Mouse (Mus musculus): ENCODE measurements at regions not wholly inside any gene's neighbourhood (a gene's known extent, or its start where the extent isn't known, plus 50 kb on each side); places are given as distances from the start of the nearest gene placed in this dataset.

DNA sequence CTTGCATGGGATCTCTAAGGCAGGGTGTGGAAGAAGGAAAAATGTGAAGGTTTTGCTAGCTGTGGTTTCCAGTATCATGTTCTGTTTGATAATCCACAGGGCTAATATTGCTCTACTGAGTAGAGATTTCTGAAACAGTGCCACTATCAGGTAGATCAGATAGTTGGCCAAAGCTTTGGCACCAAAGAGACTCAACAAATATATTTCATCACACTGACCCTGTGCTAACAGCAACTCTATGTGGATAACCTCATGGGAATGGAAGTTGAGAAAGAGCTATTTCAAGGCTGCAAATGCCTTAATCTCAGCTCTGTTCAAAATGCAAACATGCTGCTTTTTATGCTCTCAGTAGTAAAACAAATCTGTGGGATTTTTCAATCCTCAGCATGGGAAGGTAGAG, 270.1 kb downstream of the Inhba start:
- Histone ChIP-seq H3K27me3 (ENCODE audit: control insufficient read depth, insufficient read depth, low read length, poor library complexity, severe bottlenecking) (no peaks in the 10 kb centered on the region), H3K36me3 (ENCODE audit: control insufficient read depth, insufficient read depth, low read length, poor library complexity, severe bottlenecking) (no peaks in the 10 kb centered on the region)
- DNase-seq (ENCODE audit: low read depth, low spot score), result no peak

DNA sequence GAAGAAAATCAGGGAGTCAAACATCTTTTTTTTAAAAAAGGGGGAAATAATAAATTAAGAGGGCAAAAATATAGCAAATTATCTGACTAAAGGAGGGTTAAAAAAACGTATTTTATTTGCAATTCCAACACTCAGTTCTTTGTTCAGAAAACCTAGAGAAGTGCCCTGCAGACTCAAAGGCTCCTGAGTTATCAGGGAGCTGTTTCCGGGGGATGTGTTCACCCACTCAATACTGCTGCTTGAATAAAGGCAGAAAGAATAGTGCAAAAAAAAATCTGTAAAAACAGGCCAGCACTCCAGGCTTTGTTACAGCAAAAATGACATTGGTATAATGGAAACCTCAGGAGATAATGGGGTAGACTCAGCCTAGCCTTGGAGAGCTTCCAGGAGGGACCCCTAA, 270.6 kb downstream of the Inhba start:
- Histone ChIP-seq H3K27me3 (ENCODE audit: control insufficient read depth, insufficient read depth, low read length, poor library complexity, severe bottlenecking) (no peaks in the 10 kb centered on the region), H3K36me3 (ENCODE audit: control insufficient read depth, insufficient read depth, low read length, poor library complexity, severe bottlenecking) (no peaks in the 10 kb centered on the region)
- no peak for DNase-seq (ENCODE audit: low read depth, low spot score)

DNA sequence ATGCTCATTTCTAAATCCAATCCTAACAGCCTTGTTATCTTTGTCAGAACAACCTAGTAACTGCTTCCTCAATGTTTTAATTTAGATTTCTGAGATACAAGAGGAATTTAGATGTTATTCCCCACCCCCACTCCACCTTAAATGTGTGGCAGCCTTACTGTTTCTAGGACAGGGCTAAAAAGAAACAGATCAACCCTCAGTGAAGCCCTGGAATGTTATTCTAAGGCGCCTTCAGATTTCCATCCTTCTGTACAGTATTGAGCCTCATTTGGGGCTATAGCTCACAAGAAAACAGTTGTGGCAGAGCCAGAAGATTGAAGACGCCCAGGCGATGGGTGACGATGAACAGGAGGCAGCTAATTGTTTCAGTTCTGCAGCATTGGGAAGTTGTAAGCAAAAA, 271.7 kb downstream of the Inhba start:
- Histone ChIP-seq H3K36me3 (ENCODE audit: control insufficient read depth, insufficient read depth, low read length, poor library complexity, severe bottlenecking) (no peaks in the 10 kb centered on the region), H3K27me3 (ENCODE audit: control insufficient read depth, insufficient read depth, low read length, poor library complexity, severe bottlenecking) (no peaks in the 10 kb centered on the region)
- no peak for DNase-seq (ENCODE audit: low read depth, low spot score)

DNA sequence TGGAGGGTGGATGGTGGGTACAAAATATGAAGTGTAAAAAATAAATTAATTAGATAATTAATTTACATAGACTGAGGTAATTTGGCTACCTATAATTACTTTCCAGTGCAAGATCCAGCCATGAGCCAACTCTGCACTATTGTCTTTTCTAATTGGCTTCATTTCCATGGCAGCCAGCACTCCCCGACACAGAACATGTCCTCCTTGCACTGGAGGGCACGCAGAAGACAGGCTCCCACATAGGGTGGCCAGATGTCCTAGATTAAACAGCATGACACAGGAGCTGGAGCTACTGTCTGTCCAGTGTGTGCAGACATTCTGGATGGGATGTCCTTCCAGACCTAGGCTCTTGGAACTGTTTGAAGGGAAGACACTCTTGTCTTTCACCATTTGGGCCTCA, 278.0 kb downstream of the Inhba start:
- DNase-seq (ENCODE audit: low read depth, low spot score), result no peak
- no peaks in the 10 kb centered on the region for H3K27me3 ChIP-seq (ENCODE audit: control insufficient read depth, insufficient read depth, low read length, poor library complexity, severe bottlenecking)
- no peaks in the 10 kb centered on the region for H3K36me3 ChIP-seq (ENCODE audit: control insufficient read depth, insufficient read depth, low read length, poor library complexity, severe bottlenecking)

DNA sequence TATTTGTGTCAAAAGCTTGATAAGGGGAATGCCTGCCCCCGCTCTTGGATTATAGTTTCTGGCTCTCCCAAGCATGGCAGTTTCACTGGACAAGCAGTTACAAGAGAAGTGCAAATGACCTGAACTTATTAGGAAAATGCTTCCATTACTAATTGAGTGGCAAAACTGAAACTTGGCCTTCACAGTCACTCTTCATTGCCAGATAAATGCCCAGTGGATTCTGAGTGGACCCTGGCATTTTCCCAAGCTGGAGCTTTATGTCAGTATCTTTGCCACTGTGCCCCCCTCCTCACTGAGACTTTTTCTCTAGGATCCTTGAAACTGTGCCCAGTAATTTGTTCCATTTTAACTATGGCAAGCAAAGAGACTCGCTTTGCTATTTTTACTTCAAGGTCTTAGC, 279.1 kb downstream of the Inhba start:
- DNase-seq (ENCODE audit: low read depth, low spot score), result no peak
- Histone ChIP-seq H3K36me3 (ENCODE audit: control insufficient read depth, insufficient read depth, low read length, poor library complexity, severe bottlenecking) (no peaks in the 10 kb centered on the region), H3K27me3 (ENCODE audit: control insufficient read depth, insufficient read depth, low read length, poor library complexity, severe bottlenecking) (no peaks in the 10 kb centered on the region)

DNA sequence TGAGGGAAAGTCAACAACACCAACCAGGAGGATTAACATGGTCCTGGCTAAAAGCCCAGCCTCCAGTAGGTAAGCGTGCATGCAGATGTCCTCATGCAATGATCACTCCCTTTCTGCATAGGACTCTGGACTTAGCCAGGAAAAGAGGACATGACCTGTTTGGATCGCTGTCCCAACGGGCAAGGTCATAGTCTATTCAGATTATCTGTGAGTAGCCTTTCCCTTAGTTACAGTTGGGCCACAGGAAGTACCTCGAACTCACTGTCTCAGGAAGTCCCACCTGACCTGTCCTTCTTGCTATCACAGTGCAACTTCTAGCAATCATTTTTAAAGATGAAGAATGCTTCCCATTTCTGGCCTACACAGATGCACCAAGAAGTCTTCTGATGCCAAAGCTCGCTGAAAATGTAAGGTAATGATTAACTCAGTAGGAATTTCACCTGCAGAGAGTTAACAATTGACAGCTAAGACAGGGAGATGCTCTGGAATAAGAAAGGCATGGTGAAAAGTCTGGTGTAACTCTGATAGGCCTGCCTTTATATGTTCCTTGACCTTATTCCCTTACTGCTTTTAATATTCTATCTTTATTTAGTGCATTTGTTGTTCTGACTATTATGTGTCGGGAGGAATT, 280.1 kb downstream of the Inhba start:
- no peak for DNase-seq (ENCODE audit: low read depth, low spot score)
- Histone ChIP-seq H3K27me3 (ENCODE audit: control insufficient read depth, insufficient read depth, low read length, poor library complexity, severe bottlenecking) (no peaks in the 10 kb centered on the region), H3K36me3 (ENCODE audit: control insufficient read depth, insufficient read depth, low read length, poor library complexity, severe bottlenecking) (no peaks in the 10 kb centered on the region)

DNA sequence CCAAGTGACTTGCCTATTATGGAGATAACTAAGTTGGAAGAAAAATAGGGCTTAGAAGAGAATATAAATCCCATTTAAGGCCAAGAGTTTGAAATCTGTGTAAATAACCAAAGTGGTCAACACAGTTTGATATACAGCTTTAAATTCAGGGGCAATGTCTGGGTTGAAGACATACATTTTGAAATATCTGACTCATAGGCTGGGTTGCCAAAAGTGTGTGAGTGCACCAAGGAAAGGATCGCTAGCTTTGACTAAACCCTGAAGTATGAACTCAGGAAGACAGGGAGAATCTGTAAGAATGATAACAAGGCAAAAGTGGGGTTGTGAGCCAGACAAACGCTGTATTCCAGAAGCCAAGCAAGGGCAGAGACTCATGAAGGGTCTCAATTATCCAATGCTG, 288.1 kb downstream of the Inhba start:
- no peaks in the 10 kb centered on the region for H3K27me3 ChIP-seq (ENCODE audit: control insufficient read depth, insufficient read depth, low read length, poor library complexity, severe bottlenecking)
- DNase-seq (ENCODE audit: low read depth, low spot score), result no peak
- no peaks in the 10 kb centered on the region for H3K36me3 ChIP-seq (ENCODE audit: control insufficient read depth, insufficient read depth, low read length, poor library complexity, severe bottlenecking)

DNA sequence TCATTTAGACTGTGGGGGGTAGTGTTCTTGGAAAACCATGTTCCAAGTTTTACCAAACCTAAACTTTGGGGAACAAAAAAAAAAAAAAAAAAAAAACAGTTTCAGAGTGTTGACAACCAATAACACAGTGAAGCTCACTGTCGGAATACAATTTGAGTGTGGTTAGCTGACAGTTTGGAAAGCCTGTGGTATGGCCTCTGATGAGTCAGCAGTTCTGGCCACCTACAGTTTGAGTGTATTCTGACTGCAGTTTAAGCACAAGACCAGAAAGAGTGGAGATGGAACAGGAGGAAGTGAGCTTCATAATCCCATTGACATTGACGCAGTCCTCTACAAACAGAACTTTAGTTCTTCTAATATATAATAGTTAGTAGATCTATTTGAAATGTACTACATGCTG, 303.0 kb downstream of the Inhba start:
- H3K36me3 ChIP-seq (ENCODE audit: control insufficient read depth, insufficient read depth, low read length, poor library complexity, severe bottlenecking), result no peaks in the 10 kb centered on the region
- no peaks in the 10 kb centered on the region for H3K27me3 ChIP-seq (ENCODE audit: control insufficient read depth, insufficient read depth, low read length, poor library complexity, severe bottlenecking)
- no peak for DNase-seq (ENCODE audit: low read depth, low spot score)

DNA sequence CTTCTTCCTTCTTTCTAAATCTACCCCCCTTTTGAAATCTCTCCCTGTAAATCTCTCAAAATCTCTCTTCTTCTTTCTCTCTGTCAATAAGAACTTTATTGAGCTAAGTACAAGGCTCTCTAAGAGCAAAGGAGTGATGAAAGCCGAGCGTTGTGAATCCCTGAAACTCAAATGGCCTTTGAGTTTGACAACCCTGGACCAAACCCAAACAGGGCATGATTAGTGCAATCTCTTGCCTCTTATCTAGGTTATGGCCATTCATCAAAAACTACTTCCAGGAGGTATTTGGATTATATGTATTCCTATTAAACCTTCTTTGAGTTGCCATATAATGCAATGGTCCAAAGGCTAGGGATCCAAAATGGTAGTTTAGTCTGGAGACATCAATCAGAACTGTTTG, 304.0 kb downstream of the Inhba start:
- Histone ChIP-seq H3K36me3 (ENCODE audit: control insufficient read depth, insufficient read depth, low read length, poor library complexity, severe bottlenecking) (no peaks in the 10 kb centered on the region), H3K27me3 (ENCODE audit: control insufficient read depth, insufficient read depth, low read length, poor library complexity, severe bottlenecking) (no peaks in the 10 kb centered on the region)

DNA sequence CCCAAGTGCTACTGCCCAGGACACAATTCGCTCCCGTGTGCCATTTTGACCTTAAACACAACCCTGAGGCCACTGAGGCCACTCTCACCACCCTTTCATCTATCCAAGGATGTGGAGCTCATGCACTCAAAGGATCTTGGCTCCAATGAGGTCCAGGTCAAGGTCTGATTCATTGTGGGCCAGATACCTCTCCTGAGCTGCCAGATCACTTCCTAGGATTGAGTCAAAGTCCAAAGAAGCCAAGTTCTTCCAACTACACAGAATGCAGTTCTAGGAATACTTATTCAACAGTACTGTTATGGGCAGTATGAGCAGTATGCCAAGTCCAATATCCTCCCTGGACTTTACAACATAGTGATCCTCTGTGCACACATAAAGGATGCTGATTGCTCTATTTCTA, 304.9 kb downstream of the Inhba start:
- H3K27me3 ChIP-seq (ENCODE audit: control insufficient read depth, insufficient read depth, low read length, poor library complexity, severe bottlenecking), result no peaks in the 10 kb centered on the region
- H3K36me3 ChIP-seq (ENCODE audit: control insufficient read depth, insufficient read depth, low read length, poor library complexity, severe bottlenecking), result no peaks in the 10 kb centered on the region
- no peak for DNase-seq (ENCODE audit: low read depth, low spot score)

More for the DNA sequence above, 304.0 kb downstream of the Inhba start:
- DNase-seq (ENCODE audit: low read depth, low spot score), result no peak

DNA sequence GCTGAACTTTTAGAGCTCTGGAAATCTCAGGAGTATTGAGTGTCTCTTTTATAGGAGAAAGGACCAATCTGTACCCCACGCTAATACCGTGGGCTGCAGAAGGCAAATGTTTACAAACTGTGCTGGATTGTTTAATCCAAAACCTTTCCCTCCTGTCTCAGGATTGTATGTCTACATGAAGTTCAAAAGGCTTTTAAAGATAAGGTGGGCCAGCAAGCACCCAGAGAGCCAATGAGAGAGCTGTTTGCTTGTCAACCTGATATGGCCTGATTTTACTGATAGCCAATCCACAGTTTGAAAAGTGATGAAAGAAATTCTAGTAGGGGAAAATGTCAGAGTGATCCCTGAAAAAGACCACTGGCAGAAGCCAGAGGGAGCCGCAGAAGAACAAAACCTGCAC, 305.8 kb downstream of the Inhba start:
- no peak for DNase-seq (ENCODE audit: low read depth, low spot score)
- Histone ChIP-seq H3K36me3 (ENCODE audit: control insufficient read depth, insufficient read depth, low read length, poor library complexity, severe bottlenecking) (no peaks in the 10 kb centered on the region), H3K27me3 (ENCODE audit: control insufficient read depth, insufficient read depth, low read length, poor library complexity, severe bottlenecking) (no peaks in the 10 kb centered on the region)

DNA sequence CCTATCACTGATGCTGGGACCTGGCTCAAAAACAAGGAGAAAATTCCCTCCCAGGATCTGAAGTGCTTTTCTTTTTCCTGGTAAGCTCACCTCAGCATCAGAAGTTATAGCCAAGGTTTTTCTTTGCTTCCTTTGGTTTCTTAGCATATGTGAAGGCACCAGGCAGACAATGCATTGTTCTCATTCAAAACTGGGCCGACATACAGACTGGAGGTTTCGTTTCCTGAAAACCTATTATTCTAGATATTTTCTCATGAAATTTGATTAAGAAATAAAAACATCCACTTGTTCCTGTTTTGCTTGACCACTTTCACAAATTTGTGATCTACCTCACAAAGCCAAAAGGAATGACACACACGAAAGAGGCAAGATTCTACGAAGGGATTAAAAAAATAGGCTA, 308.7 kb downstream of the Inhba start:
- Histone ChIP-seq H3K36me3 (ENCODE audit: control insufficient read depth, insufficient read depth, low read length, poor library complexity, severe bottlenecking) (no peaks in the 10 kb centered on the region), H3K27me3 (ENCODE audit: control insufficient read depth, insufficient read depth, low read length, poor library complexity, severe bottlenecking) (no peaks in the 10 kb centered on the region)
- no peak for DNase-seq (ENCODE audit: low read depth, low spot score)

DNA sequence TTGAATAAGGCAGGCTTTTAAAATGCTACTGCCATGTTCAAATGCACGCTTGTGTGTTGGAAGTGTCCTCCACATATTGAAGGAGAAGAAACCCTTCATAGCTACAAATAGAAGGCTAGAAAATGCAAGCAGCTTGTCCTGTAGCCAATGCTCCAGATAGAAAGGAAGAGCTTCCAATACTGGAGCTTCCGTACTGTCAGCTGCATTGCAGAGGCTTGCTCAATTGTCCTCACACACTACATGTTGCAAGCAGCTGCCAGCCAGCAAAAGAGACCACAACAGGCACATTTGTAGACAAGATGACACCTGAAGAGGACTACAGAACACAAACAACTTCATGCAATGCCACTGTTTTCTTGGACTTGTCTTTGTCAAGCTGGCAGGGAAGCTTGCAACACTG, 314.0 kb downstream of the Inhba start:
- DNase-seq (ENCODE audit: low read depth, low spot score), result no peak
- no peaks in the 10 kb centered on the region for H3K36me3 ChIP-seq (ENCODE audit: control insufficient read depth, insufficient read depth, low read length, poor library complexity, severe bottlenecking)
- H3K27me3 ChIP-seq (ENCODE audit: control insufficient read depth, insufficient read depth, low read length, poor library complexity, severe bottlenecking), result no peaks in the 10 kb centered on the region

DNA sequence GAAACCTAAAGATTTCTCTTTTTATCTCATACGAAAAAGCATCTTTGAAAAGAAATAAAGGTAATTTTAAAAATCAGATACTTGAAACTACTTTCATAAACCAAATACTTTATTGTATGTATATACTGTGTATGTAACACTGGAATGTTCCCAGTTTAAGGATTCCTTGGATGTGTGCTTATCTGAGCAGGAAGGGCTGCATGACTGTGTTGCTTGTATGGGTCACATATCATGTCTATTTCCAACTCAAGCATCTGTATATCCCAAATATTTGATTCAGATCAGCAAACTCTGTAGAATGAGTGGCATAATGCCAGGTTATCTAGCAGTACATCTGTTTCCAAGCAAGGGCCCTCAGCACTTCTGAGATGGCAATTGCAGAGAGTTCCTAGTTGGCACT, 330.1 kb downstream of the Inhba start:
- H3K27me3 ChIP-seq (ENCODE audit: control insufficient read depth, insufficient read depth, low read length, poor library complexity, severe bottlenecking), result no peaks in the 10 kb centered on the region
- no peak for DNase-seq (ENCODE audit: low read depth, low spot score)
- H3K36me3 ChIP-seq (ENCODE audit: control insufficient read depth, insufficient read depth, low read length, poor library complexity, severe bottlenecking), result no peaks in the 10 kb centered on the region

DNA sequence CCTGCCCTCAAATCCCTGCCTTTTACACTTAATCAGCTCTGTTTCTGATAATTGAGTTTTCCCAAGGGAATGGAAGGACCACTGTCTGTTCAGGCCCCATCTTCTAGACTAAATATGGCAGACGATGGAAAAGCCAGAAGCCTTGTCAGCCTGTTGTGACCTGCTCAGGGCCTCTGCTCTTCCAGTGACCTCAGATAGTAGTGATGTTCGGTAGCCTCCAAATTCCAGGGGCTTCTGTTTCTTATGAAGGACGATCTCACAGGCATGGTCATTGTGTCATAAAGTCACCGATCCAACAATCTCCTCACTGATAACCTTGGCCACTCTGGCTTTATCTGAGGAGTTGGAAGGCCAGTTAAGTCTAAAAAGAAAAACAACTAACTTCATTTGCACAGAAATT, 330.5 kb downstream of the Inhba start:
- no peak for DNase-seq (ENCODE audit: low read depth, low spot score)

DNA sequence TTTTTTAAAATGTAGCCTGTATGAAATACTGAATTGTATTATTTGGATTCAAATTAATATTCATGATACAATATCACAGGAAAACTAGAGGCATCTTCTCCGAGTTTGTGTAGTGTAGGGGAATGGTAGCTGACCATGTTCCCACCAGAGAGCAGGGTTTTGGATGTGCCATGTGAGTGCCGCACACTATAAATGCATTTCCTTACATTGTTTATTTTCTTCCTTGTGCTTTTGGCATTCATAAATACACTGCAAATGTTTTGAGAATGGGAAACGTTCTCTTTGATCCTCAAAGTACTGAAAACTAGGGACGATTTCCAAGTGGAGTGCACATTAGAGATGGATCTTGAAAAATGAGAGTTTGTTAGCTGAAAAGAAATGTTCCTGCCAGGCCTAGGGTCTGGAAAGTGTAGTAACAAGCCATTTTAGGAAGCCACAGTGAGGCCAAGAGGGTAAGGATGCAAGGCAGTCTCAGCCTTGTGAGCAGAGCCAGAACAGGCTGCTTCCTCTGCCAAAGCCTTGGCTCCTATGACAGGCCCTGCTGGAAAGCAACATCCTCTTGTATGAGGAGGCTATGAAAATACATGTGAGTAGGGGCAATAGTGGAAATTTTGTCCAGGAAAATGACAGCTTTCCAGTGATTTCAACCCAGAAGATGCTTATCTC, 331.8 kb downstream of the Inhba start:
- H3K36me3 ChIP-seq (ENCODE audit: control insufficient read depth, insufficient read depth, low read length, poor library complexity, severe bottlenecking), result no peaks in the 10 kb centered on the region
- DNase-seq (ENCODE audit: low read depth, low spot score), result no peak
- H3K27me3 ChIP-seq (ENCODE audit: control insufficient read depth, insufficient read depth, low read length, poor library complexity, severe bottlenecking), result no peaks in the 10 kb centered on the region

More for the DNA sequence above, 330.5 kb downstream of the Inhba start:
- no peaks in the 10 kb centered on the region for H3K36me3 ChIP-seq (ENCODE audit: control insufficient read depth, insufficient read depth, low read length, poor library complexity, severe bottlenecking)
- H3K27me3 ChIP-seq (ENCODE audit: control insufficient read depth, insufficient read depth, low read length, poor library complexity, severe bottlenecking), result no peaks in the 10 kb centered on the region

Data from splenic B cell, adult 2 months (primary cell).